Mouse (Mus musculus): ENCODE measurements around the gene Gm13272. TPM values are rescaled to one million over a fixed set of nuclear protein-coding genes. Genes with fewer than 3 reads are reported as not detected.

The Gm13272 gene
- not detected in 2 replicates for polyA plus RNA-seq (2012; rRNA removed)

GRCm38 (mm10) chr4:88779550-88779949, at the start of gene Gm13272:
TSS of gene Gm13272 (plus strand) at chr4:88779850.

DNA sequence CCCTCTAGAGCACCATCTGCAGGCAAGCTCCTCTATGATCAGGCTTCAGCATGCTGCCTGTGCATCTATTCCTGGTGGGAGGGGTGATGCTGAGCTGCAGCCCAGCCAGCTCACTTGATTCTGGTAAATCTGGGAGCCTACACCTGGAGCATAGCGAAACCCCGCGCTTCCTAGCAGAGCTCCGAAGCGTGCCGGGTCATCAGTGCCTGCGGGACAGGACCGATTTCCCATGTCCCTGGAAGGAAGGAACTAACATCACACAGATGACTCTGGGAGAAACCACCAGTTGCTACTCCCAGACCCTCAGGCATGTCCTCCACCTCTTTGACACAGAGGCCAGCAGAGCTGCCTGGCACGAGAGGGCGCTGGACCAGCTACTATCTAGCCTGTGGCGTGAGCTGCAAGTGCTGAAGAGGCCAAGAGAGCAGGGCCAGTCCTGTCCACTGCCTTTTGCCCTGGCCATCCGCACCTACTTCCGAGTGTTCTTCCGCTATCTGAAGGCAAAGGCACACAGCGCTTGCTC, 24.8 kb upstream of the Gm13272 start, which contains the start of gene Gm13271:
Gm13271 (plus strand) TSS at position 51 of the 523 bp plus-strand sequence.

GRCm38 (mm10) chr4:88759610-88760268, 19.9 kb upstream of the Gm13272 start, which contains the start of gene Gm13283:
TSS of gene Gm13283 (plus strand) at chr4:88760119.

DNA sequence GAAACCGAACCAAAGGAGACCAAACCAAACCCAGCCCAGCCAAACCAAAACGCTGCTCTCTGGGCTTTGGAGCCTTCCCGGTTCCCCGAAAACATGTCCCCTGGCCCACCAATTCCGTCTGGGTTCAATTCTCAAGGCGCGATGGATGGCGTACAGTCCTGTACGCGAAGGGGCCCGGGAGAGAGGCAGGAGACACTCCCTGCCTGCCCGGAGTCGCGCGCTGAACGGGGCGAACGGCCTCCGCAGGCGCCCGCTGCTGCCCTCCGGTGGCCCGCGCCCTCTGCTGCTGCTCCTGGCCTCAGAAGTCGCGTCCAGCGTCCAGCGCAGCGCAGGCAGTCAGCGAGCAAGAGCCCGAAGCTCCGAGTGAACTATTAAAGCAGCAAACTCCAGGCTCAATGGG, 6.1 kb upstream of the Gm13272 start, which contains the start of gene Gm13290:
Gm13290 (plus strand) TSS at position 301 of the 400 bp plus-strand sequence.

GRCm38 (mm10) chr4:88776622-88777021, 3.0 kb upstream of the Gm13272 start, which contains the start of gene Gm13289:
TSS of gene Gm13289 (plus strand) at chr4:88776922.

DNA sequence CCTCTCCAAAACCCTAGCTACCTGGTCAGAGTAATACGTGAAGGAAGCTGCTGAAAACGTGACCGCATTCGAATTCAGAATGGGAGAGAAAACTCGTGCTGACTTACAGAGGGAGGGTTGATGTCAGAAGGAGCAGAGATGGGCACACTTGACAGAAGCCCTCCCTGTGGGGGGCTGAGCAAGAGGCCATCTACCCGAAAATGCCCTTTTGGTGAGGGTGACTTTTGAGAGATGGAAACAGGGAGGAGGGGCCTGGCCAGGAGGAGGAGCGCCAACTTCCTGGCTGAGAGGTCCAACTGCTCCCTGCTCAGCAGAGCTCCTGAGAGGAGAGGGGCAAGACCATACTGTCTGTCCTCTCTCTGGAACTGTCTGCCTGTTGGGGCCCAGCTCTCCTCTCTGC, 2.2 kb downstream of the Gm13272 start, which contains the start of gene Ifnz:
Ifnz (plus strand) TSS at position 301 of the 400 bp plus-strand sequence.

DNA sequence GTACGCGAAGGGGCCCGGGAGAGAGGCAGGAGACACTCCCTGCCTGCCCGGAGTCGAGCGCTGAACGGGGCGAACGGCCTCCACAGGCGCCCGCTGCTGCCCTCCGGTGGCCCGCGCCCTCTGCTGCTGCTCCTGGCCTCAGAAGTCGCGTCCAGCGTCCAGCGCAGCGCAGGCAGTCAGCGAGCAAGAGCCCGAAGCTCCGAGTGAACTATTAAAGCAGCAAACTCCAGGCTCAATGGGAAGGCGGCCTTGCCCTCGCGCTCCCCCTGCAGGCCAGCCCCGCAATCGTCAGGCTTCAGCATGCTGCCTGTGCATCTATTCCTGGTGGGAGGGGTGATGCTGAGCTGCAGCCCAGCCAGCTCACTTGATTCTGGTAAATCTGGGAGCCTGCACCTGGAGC, 5.8 kb downstream of the Gm13272 start, which contains the start of gene Gm13276:
Gm13276 (plus strand) TSS at position 301 of the 400 bp plus-strand sequence.

DNA sequence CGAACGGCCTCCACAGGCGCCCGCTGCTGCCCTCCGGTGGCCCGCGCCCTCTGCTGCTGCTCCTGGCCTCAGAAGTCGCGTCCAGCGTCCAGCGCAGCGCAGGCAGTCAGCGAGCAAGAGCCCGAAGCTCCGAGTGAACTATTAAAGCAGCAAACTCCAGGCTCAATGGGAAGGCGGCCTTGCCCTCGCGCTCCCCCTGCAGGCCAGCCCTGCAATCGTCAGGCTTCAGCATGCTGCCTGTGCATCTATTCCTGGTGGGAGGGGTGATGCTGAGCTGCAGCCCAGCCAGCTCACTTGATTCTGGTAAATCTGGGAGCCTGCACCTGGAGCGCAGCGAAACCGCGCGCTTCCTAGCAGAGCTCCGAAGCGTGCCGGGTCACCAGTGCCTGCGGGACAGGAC, 8.8 kb downstream of the Gm13272 start, which contains the start of gene Gm13277:
Gm13277 (plus strand) TSS at position 231 of the 400 bp plus-strand sequence.

DNA sequence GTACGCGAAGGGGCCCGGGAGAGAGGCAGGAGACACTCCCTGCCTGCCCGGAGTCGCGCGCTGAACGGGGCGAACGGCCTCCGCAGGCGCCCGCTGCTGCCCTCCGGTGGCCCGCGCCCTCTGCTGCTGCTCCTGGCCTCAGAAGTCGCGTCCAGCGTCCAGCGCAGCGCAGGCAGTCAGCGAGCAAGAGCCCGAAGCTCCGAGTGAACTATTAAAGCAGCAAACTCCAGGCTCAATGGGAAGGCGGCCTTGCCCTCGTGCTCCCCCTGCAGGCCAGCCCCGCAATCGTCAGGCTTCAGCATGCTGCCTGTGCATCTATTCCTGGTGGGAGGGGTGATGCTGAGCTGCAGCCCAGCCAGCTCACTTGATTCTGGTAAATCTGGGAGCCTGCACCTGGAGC, 11.6 kb downstream of the Gm13272 start, which contains the start of gene Gm13278:
Gm13278 (plus strand) TSS at position 301 of the 400 bp plus-strand sequence.

DNA sequence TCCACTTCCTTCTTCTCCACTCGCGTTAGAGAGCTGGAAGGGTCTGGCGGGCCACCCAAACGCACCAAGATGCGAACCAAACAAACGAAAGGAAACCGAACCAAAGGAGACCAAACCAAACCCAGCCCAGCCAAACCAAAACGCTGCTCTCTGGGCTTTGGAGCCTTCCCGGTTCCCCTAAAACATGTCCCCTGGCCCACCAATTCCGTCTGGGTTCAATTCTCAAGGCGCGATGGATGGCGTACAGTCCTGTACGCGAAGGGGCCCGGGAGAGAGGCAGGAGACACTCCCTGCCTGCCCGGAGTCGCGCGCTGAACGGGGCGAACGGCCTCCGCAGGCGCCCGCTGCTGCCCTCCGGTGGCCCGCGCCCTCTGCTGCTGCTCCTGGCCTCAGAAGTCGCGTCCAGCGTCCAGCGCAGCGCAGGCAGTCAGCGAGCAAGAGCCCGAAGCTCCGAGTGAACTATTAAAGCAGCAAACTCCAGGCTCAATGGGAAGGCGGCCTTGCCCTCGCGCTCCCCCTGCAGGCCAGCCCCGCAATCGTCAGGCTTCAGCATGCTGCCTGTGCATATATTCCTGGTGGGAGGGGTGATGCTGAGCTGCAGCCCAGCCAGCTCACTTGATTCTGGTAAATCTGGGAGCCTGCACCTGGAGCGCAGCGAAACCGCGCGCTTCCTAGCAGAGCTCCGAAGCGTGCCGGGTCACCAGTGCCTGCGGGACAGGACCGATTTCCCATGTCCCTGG, 14.5 kb downstream of the Gm13272 start, which contains the start of gene Gm13275:
Gm13275 (plus strand) TSS at position 552 of the 740 bp plus-strand sequence.

DNA sequence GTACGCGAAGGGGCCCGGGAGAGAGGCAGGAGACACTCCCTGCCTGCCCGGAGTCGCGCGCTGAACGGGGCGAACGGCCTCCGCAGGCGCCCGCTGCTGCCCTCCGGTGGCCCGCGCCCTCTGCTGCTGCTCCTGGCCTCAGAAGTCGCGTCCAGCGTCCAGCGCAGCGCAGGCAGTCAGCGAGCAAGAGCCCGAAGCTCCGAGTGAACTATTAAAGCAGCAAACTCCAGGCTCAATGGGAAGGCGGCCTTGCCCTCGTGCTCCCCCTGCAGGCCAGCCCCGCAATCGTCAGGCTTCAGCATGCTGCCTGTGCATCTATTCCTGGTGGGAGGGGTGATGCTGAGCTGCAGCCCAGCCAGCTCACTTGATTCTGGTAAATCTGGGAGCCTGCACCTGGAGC, 17.4 kb downstream of the Gm13272 start, which contains the start of gene Gm13279:
Gm13279 (plus strand) TSS at position 301 of the 400 bp plus-strand sequence.

GRCm38 (mm10) chr4:88799365-88799764, 19.7 kb downstream of the Gm13272 start, which contains the start of gene Gm13285:
TSS of gene Gm13285 (plus strand) at chr4:88799665.

GRCm38 (mm10) chr4:88802954-88803353, 23.3 kb downstream of the Gm13272 start, which contains the start of gene Gm13287:
TSS of gene Gm13287 (plus strand) at chr4:88803254.

DNA sequence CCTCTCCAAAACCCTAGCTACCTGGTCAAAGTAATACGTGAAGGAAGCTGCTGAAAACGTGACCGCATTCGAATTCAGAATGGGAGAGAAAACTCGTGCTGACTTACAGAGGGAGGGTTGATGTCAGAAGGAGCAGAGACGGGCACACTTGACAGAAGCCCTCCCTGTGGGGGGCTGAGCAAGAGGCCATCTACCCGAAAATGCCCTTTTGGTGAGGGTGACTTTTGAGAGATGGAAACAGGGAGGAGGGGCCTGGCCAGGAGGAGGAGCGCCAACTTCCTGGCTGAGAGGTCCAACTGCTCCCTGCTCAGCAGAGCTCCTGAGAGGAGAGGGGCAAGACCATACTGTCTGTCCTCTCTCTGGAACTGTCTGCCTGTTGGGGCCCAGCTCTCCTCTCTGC, 25.6 kb downstream of the Gm13272 start, which contains the start of gene Gm13288:
Gm13288 (plus strand) TSS at position 301 of the 400 bp plus-strand sequence.

GRCm38 (mm10) chr4:88815928-88816327, 36.3 kb downstream of the Gm13272 start, which contains the start of gene Ifna7:
TSS of gene Ifna7 (plus strand) at chr4:88816228.

DNA sequence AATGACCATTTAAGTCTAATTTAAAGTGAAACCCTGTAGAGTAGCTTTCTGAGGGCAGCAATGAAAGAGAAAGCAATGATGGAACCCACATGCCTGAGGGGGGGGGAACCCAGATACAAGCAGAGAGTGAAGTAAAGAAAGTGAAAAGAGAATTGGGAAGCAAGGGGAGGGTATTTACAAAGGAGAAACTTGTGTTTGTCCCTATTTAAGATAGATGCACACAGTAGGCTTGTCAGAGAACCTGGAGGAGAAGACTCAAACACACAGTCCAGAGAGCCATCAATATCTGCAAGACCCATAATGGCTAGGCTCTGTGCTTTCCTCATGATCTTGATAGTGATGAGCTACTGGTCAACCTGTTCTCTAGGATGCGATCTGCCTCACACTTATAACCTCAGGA, 40.0 kb downstream of the Gm13272 start, which contains the start of gene Ifna11:
Ifna11 (plus strand) TSS at position 301 of the 400 bp plus-strand sequence.

GRCm38 (mm10) chr4:88827116-88827515, 47.5 kb downstream of the Gm13272 start, which contains the start of gene Ifna6:
TSS of gene Ifna6 (plus strand) at chr4:88827416.

Other genes with a start within 250 kb of the Gm13272 start
- not detected in 2 replicates for gene Ifna15, start 221.6 kb upstream of the Gm13272 start, polyA plus RNA-seq (2012; rRNA removed)
- not detected in 2 replicates for gene Ifna14, start 208.1 kb upstream of the Gm13272 start, polyA plus RNA-seq (2012; rRNA removed)
- not detected in 2 replicates for gene Ifna9, start 187.5 kb upstream of the Gm13272 start, polyA plus RNA-seq (2012; rRNA removed)
- not detected in 2 replicates for gene Ifna12, start 176.5 kb upstream of the Gm13272 start, polyA plus RNA-seq (2012; rRNA removed)
- gene C87499, start 145.4 kb upstream of the Gm13272 start, polyA plus RNA-seq (2012; rRNA removed): not detected in 2 replicates
- not detected in 2 replicates for gene Ifna13, start 135.4 kb upstream of the Gm13272 start, polyA plus RNA-seq (2012; rRNA removed)
- not detected in 2 replicates for gene Ifna16, start 102.9 kb upstream of the Gm13272 start, polyA plus RNA-seq (2012; rRNA removed)
- not detected in 2 replicates for gene Ifna2, start 95.9 kb upstream of the Gm13272 start, polyA plus RNA-seq (2012; rRNA removed)
- gene Ifnab, start 88.5 kb upstream of the Gm13272 start, polyA plus RNA-seq (2012; rRNA removed): not detected in 2 replicates
- gene Gm26566, start 58.0 kb upstream of the Gm13272 start, polyA plus RNA-seq (2012; rRNA removed): 1.2 and 1.6 TPM in 2 replicates
- gene Klhl9, start 57.4 kb upstream of the Gm13272 start, polyA plus RNA-seq (2012; rRNA removed): 43.1 and 44.2 TPM in 2 replicates
- not detected in 2 replicates for gene Gm13271, start 25.0 kb upstream of the Gm13272 start, polyA plus RNA-seq (2012; rRNA removed)
- gene Gm13283, start 19.7 kb upstream of the Gm13272 start, polyA plus RNA-seq (2012; rRNA removed): 0.06 TPM in 1 of 2 replicates, not detected in the other
- gene Gm13290, start 6.0 kb upstream of the Gm13272 start, polyA plus RNA-seq (2012; rRNA removed): not detected in 2 replicates
- not detected in 2 replicates for gene Gm13289, start 2.9 kb upstream of the Gm13272 start, polyA plus RNA-seq (2012; rRNA removed)
- gene Ifnz, start 2.3 kb downstream of the Gm13272 start, polyA plus RNA-seq (2012; rRNA removed): not detected in 2 replicates
- not detected in 2 replicates for gene Gm13276, start 5.9 kb downstream of the Gm13272 start, polyA plus RNA-seq (2012; rRNA removed)
- not detected in 2 replicates for gene Gm13277, start 8.8 kb downstream of the Gm13272 start, polyA plus RNA-seq (2012; rRNA removed)
- gene Gm13278, start 11.7 kb downstream of the Gm13272 start, polyA plus RNA-seq (2012; rRNA removed): not detected in 2 replicates
- not detected in 2 replicates for gene Gm13275, start 14.6 kb downstream of the Gm13272 start, polyA plus RNA-seq (2012; rRNA removed)
- gene Gm13279, start 17.5 kb downstream of the Gm13272 start, polyA plus RNA-seq (2012; rRNA removed): not detected in 2 replicates
- not detected in 2 replicates for gene Gm13285, start 19.8 kb downstream of the Gm13272 start, polyA plus RNA-seq (2012; rRNA removed)
- not detected in 2 replicates for gene Gm13287, start 23.4 kb downstream of the Gm13272 start, polyA plus RNA-seq (2012; rRNA removed)
- 0.01 TPM in 1 of 2 replicates, not detected in the other for gene Gm13288, start 25.7 kb downstream of the Gm13272 start, polyA plus RNA-seq (2012; rRNA removed)
- gene Ifna7, start 36.4 kb downstream of the Gm13272 start, polyA plus RNA-seq (2012; rRNA removed): not detected in 2 replicates
- not detected in 2 replicates for gene Ifna11, start 40.1 kb downstream of the Gm13272 start, polyA plus RNA-seq (2012; rRNA removed)
- gene Ifna6, start 47.6 kb downstream of the Gm13272 start, polyA plus RNA-seq (2012; rRNA removed): not detected in 2 replicates
- gene Ifna5, start 55.7 kb downstream of the Gm13272 start, polyA plus RNA-seq (2012; rRNA removed): not detected in 2 replicates
- gene Ifna4, start 62.0 kb downstream of the Gm13272 start, polyA plus RNA-seq (2012; rRNA removed): not detected in 2 replicates
- not detected in 2 replicates for gene Ifna1, start 70.2 kb downstream of the Gm13272 start, polyA plus RNA-seq (2012; rRNA removed)
- gene Ifne, start 100.4 kb downstream of the Gm13272 start, polyA plus RNA-seq (2012; rRNA removed): not detected in 2 replicates